Mouse (Mus musculus) heart, embryonic 11.5 days (tissue): Measurements from ENCODE around the gene Hddc2. TPM values are rescaled to one million over a fixed set of nuclear protein-coding genes. Genes with fewer than 3 reads are reported as not detected.
"Not testable (repeated sequence)": the region's sequence is repeated elsewhere in the genome, so short reads cannot be mapped to it uniquely, and the experiment has no call there.

Experiments used
- ATAC-seq: fragments of 200-750 bp; cut with Nextera tagmentation; replicated peaks from 2 replicates; pipeline ENCODE4 v1.8.0; 2017; ENCODE audit warnings: moderate library complexity; ENCODE audit not compliant: insufficient number of reproducible peaks, low FRiP score, low TSS enrichment
- H3K27ac ChIP-seq: fragments of 300-500 bp; sonication (generic); 2 replicates; pipeline ENCODE4 v1.5.1; 2014; ENCODE audit warnings: mild to moderate bottlenecking, low read depth, low read length
- H3K27me3 ChIP-seq: fragments of 300-500 bp; sonication (generic); 2 replicates; pipeline ENCODE4 v1.6.1; 2014; ENCODE audit warnings: mild to moderate bottlenecking, low read length, mixed read lengths; ENCODE audit not compliant: control insufficient read depth, insufficient read depth
- H3K36me3 ChIP-seq: fragments of 300-500 bp; sonication (generic); 2 replicates; pipeline ENCODE4 v1.6.1; 2014; ENCODE audit warnings: mild to moderate bottlenecking, low read length, moderate library complexity, mixed read lengths; ENCODE audit not compliant: control insufficient read depth, insufficient read depth
- H3K4me1 ChIP-seq: fragments of 300-500 bp; sonication (generic); 2 replicates; pipeline ENCODE4 v1.6.1; 2014; ENCODE audit warnings: low read length; ENCODE audit not compliant: control insufficient read depth, insufficient read depth
- H3K4me2 ChIP-seq: fragments of 300-500 bp; sonication (generic); 2 replicates; pipeline ENCODE4 v1.6.1; 2014; ENCODE audit warnings: mild to moderate bottlenecking, moderate library complexity
- H3K4me3 ChIP-seq: fragments of 300-500 bp; sonication (generic); 2 replicates; pipeline ENCODE4 v1.5.1; 2014; ENCODE audit warnings: low read depth, low read length
- H3K9ac ChIP-seq: fragments of 300-500 bp; sonication (generic); 2 replicates; pipeline ENCODE4 v1.6.1; 2014; ENCODE audit warnings: mild to moderate bottlenecking, low read depth, low read length, moderate library complexity
- H3K9me3 ChIP-seq: fragments of 300-500 bp; sonication (generic); replicated peaks from 2 replicates; pipeline ENCODE4 v1.6.1; 2016; ENCODE audit warnings: low read length; ENCODE audit not compliant: control insufficient read depth
- WGBS: fragments of 180-500 bp; shearing (Covaris S2); extraction: QIAGEN DNeasy Blood & Tissue Kit; methylation state at CpG from one replicate; pipeline ENCODE4 v1.1.7; 2014; ENCODE audit not compliant: insufficient replicate concordance; 5-methylcytosine and 5-hydroxymethylcytosine counted together
- polyA plus RNA-seq: library from polyadenylated mRNA; unstranded; fragments of >200 nt; fragmentation: Nextera tagmentation; extraction: Ambion mirVana; gene quantifications from 2 replicates; pipeline ENCODE4 v1.2.1, GENCODE M21; 2014

Gene Hddc2
- polyA plus RNA-seq, 1 experiment from 2014 or later: 57.0 TPM

DNA sequence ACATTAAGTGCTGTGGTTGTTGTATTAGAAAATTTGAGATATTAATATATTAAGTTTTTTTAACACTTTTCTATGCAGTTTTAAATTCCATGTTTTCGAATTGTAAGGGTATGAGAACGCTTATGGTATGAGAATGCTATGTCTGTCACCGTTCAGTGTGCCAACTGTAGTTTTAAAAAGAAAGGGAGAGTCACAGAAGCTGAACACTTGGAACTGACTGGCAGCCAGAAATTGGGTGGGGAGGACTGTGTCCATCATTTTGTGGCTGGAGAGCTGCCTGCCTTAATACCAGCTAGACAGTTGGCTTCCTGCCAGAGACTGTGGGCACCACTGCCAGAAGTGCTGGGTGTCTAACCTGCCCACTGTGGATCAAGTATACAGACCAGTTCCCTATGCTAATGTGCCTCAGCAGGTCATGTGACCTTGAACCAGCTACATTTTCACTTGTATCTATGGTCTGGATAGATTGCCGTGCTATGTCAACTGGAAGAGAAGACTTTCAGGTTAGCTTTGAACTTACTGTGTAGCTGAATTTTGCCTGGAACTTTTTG lies 18.1 kb downstream of the Hddc2 start:
- no peak overlapping the region for H3K4me2 ChIP-seq
- no peaks in the 10 kb centered on the region for H3K27me3 ChIP-seq
- no peak overlapping the region for H3K9ac ChIP-seq
- 84% methylated on average over 4 of the region's 4 CpGs for WGBS
- H3K4me3 ChIP-seq: no peak overlapping the region
- peaks cover 2% of the 10 kb centered on the region for H3K36me3 ChIP-seq
- ATAC-seq: no peak
- no peaks in the 10 kb centered on the region for H3K9me3 ChIP-seq
- no peak overlapping the region for H3K27ac ChIP-seq
- no peaks in the 10 kb centered on the region for H3K4me1 ChIP-seq

GRCm38 (mm10) chr10:31336432-31336831 lies 23.2 kb downstream of the Hddc2 start:
- Histone ChIP-seq H3K27me3 (no peaks in the 10 kb centered on the region), H3K36me3 (no peaks in the 10 kb centered on the region), H3K4me3 (no peak overlapping the region), H3K4me1 (no peaks in the 10 kb centered on the region), H3K9me3 (no peaks in the 10 kb centered on the region), H3K4me2 (no peak overlapping the region), H3K27ac (no peak overlapping the region), H3K9ac (no peak overlapping the region)
- no peak for ATAC-seq
- WGBS: 74% methylated on average over 5 of the region's 5 CpGs

DNA sequence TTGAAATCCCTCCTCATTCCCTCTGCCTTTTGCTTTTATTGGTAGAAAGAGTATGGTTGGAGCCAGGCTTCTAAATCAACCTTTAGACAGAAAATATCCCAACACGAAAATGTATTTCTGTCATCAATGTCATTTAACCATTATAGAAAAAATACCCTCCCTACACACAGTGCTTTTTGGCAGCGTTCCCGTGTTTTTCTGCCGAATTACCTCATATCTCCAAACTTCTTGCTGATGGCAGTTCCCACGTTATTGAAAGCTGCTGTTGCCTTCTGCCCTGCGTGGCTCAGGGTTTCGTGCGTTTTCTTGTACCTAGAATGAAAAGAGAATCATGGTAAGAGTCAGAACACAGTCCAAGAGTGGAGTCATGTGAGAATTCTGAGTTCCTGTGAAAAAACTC lies 33.2 kb downstream of the Hddc2 start:
- no peak overlapping the region for H3K9ac ChIP-seq
- no peaks in the 10 kb centered on the region for H3K36me3 ChIP-seq
- H3K4me3 ChIP-seq: no peak overlapping the region
- no peak overlapping the region for H3K4me2 ChIP-seq
- H3K27ac ChIP-seq: no peak overlapping the region
- H3K27me3 ChIP-seq: no peaks in the 10 kb centered on the region
- no peaks in the 10 kb centered on the region for H3K9me3 ChIP-seq
- no peaks in the 10 kb centered on the region for H3K4me1 ChIP-seq
- ATAC-seq: no peak
- 70% methylated on average over 8 of the region's 8 CpGs for WGBS

- Histone ChIP-seq H3K36me3 (no peaks in the 10 kb centered on the region), H3K9me3 (no peaks in the 10 kb centered on the region), H3K9ac (no peak overlapping the region), H3K4me3 (no peak overlapping the region), H3K27ac (no peak overlapping the region), H3K27me3 (no peaks in the 10 kb centered on the region), H3K4me2 (no peak overlapping the region), H3K4me1 (no peaks in the 10 kb centered on the region)
- WGBS: 84% methylated on average over 2 of the region's 2 CpGs
- ATAC-seq: no peak
Measured at GRCm38 (mm10) chr10:31351056-31351455, 37.9 kb downstream of the Hddc2 start.

DNA sequence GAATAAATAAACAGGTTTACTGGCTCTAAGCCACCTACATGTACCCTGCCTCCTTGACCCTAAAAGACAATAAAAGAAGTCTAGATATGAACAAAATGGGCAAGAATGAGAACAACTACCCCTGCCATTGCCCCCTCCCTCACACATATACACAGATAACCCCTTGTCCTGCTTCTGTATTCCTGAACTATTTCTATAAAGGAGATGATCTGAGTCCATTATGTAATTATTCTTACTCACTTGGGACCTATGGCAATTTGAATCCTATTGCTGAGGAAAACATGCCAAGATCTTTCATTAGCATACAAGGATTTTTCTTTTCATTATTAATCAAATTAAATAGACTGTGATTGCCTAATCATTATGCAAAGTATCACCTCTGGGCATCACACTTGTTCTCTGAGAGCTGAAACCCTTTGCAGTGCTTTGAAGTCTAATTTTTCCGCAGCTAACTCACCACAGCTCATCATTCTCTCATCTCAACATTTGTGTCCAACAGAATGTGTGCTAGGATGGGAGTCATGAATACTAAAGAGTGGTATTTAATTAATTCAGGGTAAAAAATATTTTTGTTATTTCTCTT lies 39.8 kb downstream of the Hddc2 start:
- WGBS: 83% methylated on average over 1 of the region's 1 CpGs
- no peak overlapping the region for H3K4me3 ChIP-seq
- H3K4me1 ChIP-seq: no peaks in the 10 kb centered on the region

GRCm38 (mm10) chr10:31354141-31354540 lies 41.0 kb downstream of the Hddc2 start:
- 67% methylated on average over 2 of the region's 2 CpGs for WGBS
- H3K36me3 ChIP-seq: no peaks in the 10 kb centered on the region
- H3K9me3 ChIP-seq: no peaks in the 10 kb centered on the region

More for the DNA sequence above, 39.8 kb downstream of the Hddc2 start:
- H3K27ac ChIP-seq: no peak overlapping the region
- H3K36me3 ChIP-seq: no peaks in the 10 kb centered on the region
- no peaks in the 10 kb centered on the region for H3K27me3 ChIP-seq
- H3K9ac ChIP-seq: no peak overlapping the region
- no peaks in the 10 kb centered on the region for H3K9me3 ChIP-seq
- no peak for ATAC-seq
- no peak overlapping the region for H3K4me2 ChIP-seq

GRCm38 (mm10) chr10:31354886-31355461 lies 41.8 kb downstream of the Hddc2 start:
- no peaks in the 10 kb centered on the region for H3K4me1 ChIP-seq
- 83% methylated on average over 7 of the region's 7 CpGs for WGBS
- no peak overlapping the region for H3K4me2 ChIP-seq
- no peaks in the 10 kb centered on the region for H3K9me3 ChIP-seq
- no peaks in the 10 kb centered on the region for H3K36me3 ChIP-seq
- ATAC-seq: no peak
- H3K9ac ChIP-seq: no peak overlapping the region
- no peak overlapping the region for H3K4me3 ChIP-seq
- no peaks in the 10 kb centered on the region for H3K27me3 ChIP-seq
- H3K27ac ChIP-seq: no peak overlapping the region

More at GRCm38 (mm10) chr10:31354141-31354540, 41.0 kb downstream of the Hddc2 start:
- no peak overlapping the region for H3K4me2 ChIP-seq
- no peak for ATAC-seq
- no peak overlapping the region for H3K27ac ChIP-seq
- no peak overlapping the region for H3K9ac ChIP-seq
- H3K4me1 ChIP-seq: no peaks in the 10 kb centered on the region
- no peak overlapping the region for H3K4me3 ChIP-seq
- H3K27me3 ChIP-seq: no peaks in the 10 kb centered on the region

- Histone ChIP-seq H3K27ac (no peak overlapping the region), H3K36me3 (no peaks in the 10 kb centered on the region), H3K4me2 (no peak overlapping the region), H3K27me3 (no peaks in the 10 kb centered on the region), H3K4me1 (no peaks in the 10 kb centered on the region), H3K9ac (no peak overlapping the region), H3K4me3 (no peak overlapping the region), H3K9me3 (no peaks in the 10 kb centered on the region)
- ATAC-seq: no peak
- 59% methylated on average over 4 of the region's 4 CpGs for WGBS
Measured at GRCm38 (mm10) chr10:31359749-31360148, 46.6 kb downstream of the Hddc2 start.

GRCm38 (mm10) chr10:31370200-31370599 lies 57.0 kb downstream of the Hddc2 start:
- 18% methylated on average over 4 of the region's 5 CpGs for WGBS

More at GRCm38 (mm10) chr10:31370200-31370599, 57.0 kb downstream of the Hddc2 start:
- H3K4me3 ChIP-seq, H3K9ac ChIP-seq, H3K4me2 ChIP-seq, H3K4me1 ChIP-seq, H3K27me3 ChIP-seq, H3K27ac ChIP-seq, H3K36me3 ChIP-seq, H3K9me3 ChIP-seq, ATAC-seq: not testable (repeated sequence)
